Mouse (Mus musculus): ENCODE measurements around the gene Neurod1.

- no peak for TF ChIP-seq CTCF (IDR thresholded peaks at IDR 0.05; ENCODE audit: control insufficient read depth, insufficient read depth, insufficient read length)
- TF ChIP-seq MAX (IDR thresholded peaks at IDR 0.05) = no peak
- no peak for TF ChIP-seq MYOD1 (IDR thresholded peaks at IDR 0.05; ENCODE audit: control insufficient read depth, insufficient read length, low read depth)
- TF ChIP-seq MYOG (IDR thresholded peaks at IDR 0.05; ENCODE audit: control insufficient read depth, extremely low read depth, insufficient read length) = no peak
- no peak for TF ChIP-seq USF1 (IDR thresholded peaks at IDR 0.05; ENCODE audit: low read depth)
- no peak for TF ChIP-seq CEBPB (IDR thresholded peaks at IDR 0.05; ENCODE audit: low read depth)
Observed at GRCm38 (mm10) chr2:79462411-79462810, 5.9 kb upstream of the Neurod1 start.

All from C2C12 (cell line).